Mouse (Mus musculus): ENCODE results near the gene Gpalpp1. TPM values are rescaled to one million over a fixed set of nuclear protein-coding genes. Genes with fewer than 3 reads are reported as not detected.

Gpalpp1 gene
- polyA plus RNA-seq, 1 experiment from 2014 or later = 12.1 TPM

GRCm38 (mm10) chr14:76149531-76150179 lies 39.1 kb upstream of the Gpalpp1 start:
- peaks cover 15% of the 10 kb centered on the region for H3K4me1 ChIP-seq (ENCODE audit: control insufficient read depth, insufficient read depth, low read length)
- no peaks in the 10 kb centered on the region for H3K9me3 ChIP-seq (replicated peaks; ENCODE audit: control insufficient read depth, low read length)
- H3K9ac ChIP-seq (ENCODE audit: low read length) = peak overlapping the region; percentile 30; the same call in 1 of the 2 replicates
- H3K27me3 ChIP-seq (ENCODE audit: control insufficient read depth, insufficient read depth, low read length) = no peaks in the 10 kb centered on the region
- H3K36me3 ChIP-seq (ENCODE audit: control insufficient read depth, insufficient read depth, low read length) = no peaks in the 10 kb centered on the region
- peak overlapping the region; percentile 63 for H3K27ac ChIP-seq (ENCODE audit: low read length)
- H3K4me3 ChIP-seq (replicated peaks; ENCODE audit: low read length) = peak overlapping the region; percentile 27
- H3K4me2 ChIP-seq (ENCODE audit: low read depth, low read length) = peak overlapping the region; percentile 43
- WGBS = 17% methylated on average over 13 of the region's 13 CpGs
- ATAC-seq (ENCODE audit: insufficient read depth, low FRiP score) = peak; percentile 81

- no peaks in the 10 kb centered on the region for H3K9me3 ChIP-seq (replicated peaks; ENCODE audit: control insufficient read depth, low read length)
- no peak overlapping the region for H3K9ac ChIP-seq (ENCODE audit: low read length)
- H3K27ac ChIP-seq (ENCODE audit: low read length) = no peak overlapping the region
- H3K4me2 ChIP-seq (ENCODE audit: low read depth, low read length) = no peak overlapping the region
- WGBS = 84% methylated on average over 10 of the region's 10 CpGs
- H3K36me3 ChIP-seq (ENCODE audit: control insufficient read depth, insufficient read depth, low read length) = no peaks in the 10 kb centered on the region
- no peaks in the 10 kb centered on the region for H3K27me3 ChIP-seq (ENCODE audit: control insufficient read depth, insufficient read depth, low read length)
- ATAC-seq (ENCODE audit: insufficient read depth, low FRiP score) = no peak
- no peak overlapping the region for H3K4me3 ChIP-seq (replicated peaks; ENCODE audit: low read length)
- peaks cover 13% of the 10 kb centered on the region for H3K4me1 ChIP-seq (ENCODE audit: control insufficient read depth, insufficient read depth, low read length)
Observed at GRCm38 (mm10) chr14:76148294-76148693, 37.7 kb upstream of the Gpalpp1 start.

- Histone ChIP-seq H3K9me3 (replicated peaks; ENCODE audit: control insufficient read depth, low read length) (no peaks in the 10 kb centered on the region), H3K9ac (ENCODE audit: low read length) (no peak overlapping the region), H3K27ac (ENCODE audit: low read length) (no peak overlapping the region), H3K4me1 (ENCODE audit: control insufficient read depth, insufficient read depth, low read length) (peaks cover 8% of the 10 kb centered on the region), H3K27me3 (ENCODE audit: control insufficient read depth, insufficient read depth, low read length) (no peaks in the 10 kb centered on the region), H3K4me2 (ENCODE audit: low read depth, low read length) (no peak overlapping the region), H3K36me3 (ENCODE audit: control insufficient read depth, insufficient read depth, low read length) (no peaks in the 10 kb centered on the region), H3K4me3 (replicated peaks; ENCODE audit: low read length) (no peak overlapping the region)
- WGBS = 65% methylated on average over 6 of the region's 6 CpGs
- no peak for ATAC-seq (ENCODE audit: insufficient read depth, low FRiP score)
Observed at GRCm38 (mm10) chr14:76147061-76147460, 36.5 kb upstream of the Gpalpp1 start.

GRCm38 (mm10) chr14:76145868-76146267 lies 35.3 kb upstream of the Gpalpp1 start:
- H3K9me3 ChIP-seq (replicated peaks; ENCODE audit: control insufficient read depth, low read length) = no peaks in the 10 kb centered on the region
- H3K27me3 ChIP-seq (ENCODE audit: control insufficient read depth, insufficient read depth, low read length) = no peaks in the 10 kb centered on the region
- H3K9ac ChIP-seq (ENCODE audit: low read length) = no peak overlapping the region
- ATAC-seq (ENCODE audit: insufficient read depth, low FRiP score) = no peak
- 38% methylated on average over 7 of the region's 7 CpGs for WGBS
- no peaks in the 10 kb centered on the region for H3K36me3 ChIP-seq (ENCODE audit: control insufficient read depth, insufficient read depth, low read length)
- peaks cover 5% of the 10 kb centered on the region for H3K4me1 ChIP-seq (ENCODE audit: control insufficient read depth, insufficient read depth, low read length)
- no peak overlapping the region for H3K4me3 ChIP-seq (replicated peaks; ENCODE audit: low read length)
- H3K4me2 ChIP-seq (ENCODE audit: low read depth, low read length) = no peak overlapping the region
- H3K27ac ChIP-seq (ENCODE audit: low read length) = no peak overlapping the region

- WGBS = 89% methylated on average over 1 of the region's 1 CpGs
- H3K9me3 ChIP-seq (replicated peaks; ENCODE audit: control insufficient read depth, low read length) = no peaks in the 10 kb centered on the region
- H3K4me2 ChIP-seq (ENCODE audit: low read depth, low read length) = no peak overlapping the region
- no peak overlapping the region for H3K9ac ChIP-seq (ENCODE audit: low read length)
- no peak for ATAC-seq (ENCODE audit: insufficient read depth, low FRiP score)
- no peaks in the 10 kb centered on the region for H3K27me3 ChIP-seq (ENCODE audit: control insufficient read depth, insufficient read depth, low read length)
- no peaks in the 10 kb centered on the region for H3K36me3 ChIP-seq (ENCODE audit: control insufficient read depth, insufficient read depth, low read length)
- H3K4me3 ChIP-seq (replicated peaks; ENCODE audit: low read length) = no peak overlapping the region
- H3K27ac ChIP-seq (ENCODE audit: low read length) = no peak overlapping the region
- H3K4me1 ChIP-seq (ENCODE audit: control insufficient read depth, insufficient read depth, low read length) = peaks cover 3% of the 10 kb centered on the region
Observed at GRCm38 (mm10) chr14:76145248-76145647, 34.7 kb upstream of the Gpalpp1 start.

- no peak for ATAC-seq (ENCODE audit: insufficient read depth, low FRiP score)
- H3K9ac ChIP-seq (ENCODE audit: low read length) = no peak overlapping the region
- no peaks in the 10 kb centered on the region for H3K4me1 ChIP-seq (ENCODE audit: control insufficient read depth, insufficient read depth, low read length)
- H3K27me3 ChIP-seq (ENCODE audit: control insufficient read depth, insufficient read depth, low read length) = no peaks in the 10 kb centered on the region
- H3K9me3 ChIP-seq (replicated peaks; ENCODE audit: control insufficient read depth, low read length) = no peaks in the 10 kb centered on the region
- H3K27ac ChIP-seq (ENCODE audit: low read length) = no peak overlapping the region
- no peak overlapping the region for H3K4me2 ChIP-seq (ENCODE audit: low read depth, low read length)
- peaks cover 25% of the 10 kb centered on the region for H3K36me3 ChIP-seq (ENCODE audit: control insufficient read depth, insufficient read depth, low read length)
- 91% methylated on average over 4 of the region's 4 CpGs for WGBS
- H3K4me3 ChIP-seq (replicated peaks; ENCODE audit: low read length) = no peak overlapping the region
Observed at GRCm38 (mm10) chr14:76134975-76135374, 24.4 kb upstream of the Gpalpp1 start.

GRCm38 (mm10) chr14:76128174-76128573 lies 17.6 kb upstream of the Gpalpp1 start:
- no peak for ATAC-seq (ENCODE audit: insufficient read depth, low FRiP score)
- Histone ChIP-seq H3K27ac (ENCODE audit: low read length) (no peak overlapping the region), H3K9ac (ENCODE audit: low read length) (no peak overlapping the region), H3K36me3 (ENCODE audit: control insufficient read depth, insufficient read depth, low read length) (peaks cover 22% of the 10 kb centered on the region), H3K4me1 (ENCODE audit: control insufficient read depth, insufficient read depth, low read length) (no peaks in the 10 kb centered on the region), H3K27me3 (ENCODE audit: control insufficient read depth, insufficient read depth, low read length) (no peaks in the 10 kb centered on the region), H3K9me3 (replicated peaks; ENCODE audit: control insufficient read depth, low read length) (no peaks in the 10 kb centered on the region), H3K4me3 (replicated peaks; ENCODE audit: low read length) (no peak overlapping the region), H3K4me2 (ENCODE audit: low read depth, low read length) (no peak overlapping the region)
- WGBS = 81% methylated on average over 4 of the region's 4 CpGs

- Histone ChIP-seq H3K4me1 (ENCODE audit: control insufficient read depth, insufficient read depth, low read length) (no peaks in the 10 kb centered on the region), H3K4me2 (ENCODE audit: low read depth, low read length) (no peak overlapping the region), H3K27me3 (ENCODE audit: control insufficient read depth, insufficient read depth, low read length) (no peaks in the 10 kb centered on the region), H3K9me3 (replicated peaks; ENCODE audit: control insufficient read depth, low read length) (no peaks in the 10 kb centered on the region), H3K4me3 (replicated peaks; ENCODE audit: low read length) (no peak overlapping the region), H3K27ac (ENCODE audit: low read length) (no peak overlapping the region), H3K9ac (ENCODE audit: low read length) (no peak overlapping the region), H3K36me3 (ENCODE audit: control insufficient read depth, insufficient read depth, low read length) (peaks cover 17% of the 10 kb centered on the region; the same call in 1 of the 2 replicates)
- no peak for ATAC-seq (ENCODE audit: insufficient read depth, low FRiP score)
- 83% methylated on average over 3 of the region's 3 CpGs for WGBS
Observed at GRCm38 (mm10) chr14:76127311-76127710, 16.8 kb upstream of the Gpalpp1 start.

- H3K27me3 ChIP-seq (ENCODE audit: control insufficient read depth, insufficient read depth, low read length) = no peaks in the 10 kb centered on the region
- H3K4me2 ChIP-seq (ENCODE audit: low read depth, low read length) = no peak overlapping the region
- no peaks in the 10 kb centered on the region for H3K9me3 ChIP-seq (replicated peaks; ENCODE audit: control insufficient read depth, low read length)
- no peak overlapping the region for H3K27ac ChIP-seq (ENCODE audit: low read length)
- 91% methylated on average over 8 of the region's 8 CpGs for WGBS
- H3K4me3 ChIP-seq (replicated peaks; ENCODE audit: low read length) = no peak overlapping the region
- H3K4me1 ChIP-seq (ENCODE audit: control insufficient read depth, insufficient read depth, low read length) = no peaks in the 10 kb centered on the region
- peaks cover 20% of the 10 kb centered on the region; the same call in 1 of the 2 replicates for H3K36me3 ChIP-seq (ENCODE audit: control insufficient read depth, insufficient read depth, low read length)
- no peak overlapping the region for H3K9ac ChIP-seq (ENCODE audit: low read length)
- ATAC-seq (ENCODE audit: insufficient read depth, low FRiP score) = no peak
Observed at GRCm38 (mm10) chr14:76122663-76123058, 12.1 kb upstream of the Gpalpp1 start.

Measured in stomach, embryonic 16.5 days (tissue).